ENCODE assay signal across 10 mouse cellular contexts in the genomic region with DNA sequence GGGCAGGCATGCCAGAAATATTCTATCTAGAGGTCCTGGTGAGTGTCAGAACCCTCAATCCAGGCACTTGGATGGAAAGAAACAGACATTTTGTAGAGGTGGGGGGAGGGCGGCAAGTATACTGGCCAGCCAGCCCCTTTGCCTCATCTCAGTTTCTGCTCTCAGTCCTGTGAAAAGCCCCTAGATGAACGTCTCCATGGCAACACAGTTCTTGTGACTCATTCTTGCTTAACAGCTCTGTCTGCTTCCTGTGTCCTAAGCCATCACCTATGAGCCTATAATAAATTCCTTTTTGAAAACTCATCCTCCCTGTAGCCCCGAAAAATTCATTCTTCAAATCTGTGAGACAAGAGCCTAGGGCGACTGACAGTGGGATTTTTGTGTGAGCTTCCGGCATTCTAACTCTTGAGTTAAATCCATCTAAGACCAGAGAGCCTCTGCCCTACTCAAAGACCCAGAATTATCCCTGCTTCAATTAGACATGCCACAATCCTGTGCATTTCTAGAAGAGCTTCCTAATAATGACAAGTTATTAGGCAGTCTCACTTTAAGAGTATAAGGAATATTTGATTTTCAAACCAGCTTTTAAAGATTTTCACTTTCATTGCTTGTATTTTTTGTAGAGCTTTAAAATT.
DNase-seq lines count a peak whose midpoint lies in the region; ATAC-seq and TF ChIP-seq lines count a peak whose summit lies in the region.
"Had no signal": no experiment of that assay in that cellular context is flagged by ENCODE, and none has a peak within 500 bp of the region (broad histone marks: within the 10 kb centered on the region; RNA-seq: fewer than 3 reads in every experiment).

No protein-coding gene starts in this region.

- H3K36me3 ChIP-seq in hindbrain, embryonic 10.5 days = no peaks in the 10 kb centered on the region
- H3K36me3 ChIP-seq in midbrain, embryonic 16.5 days (ENCODE audit: control insufficient read depth, insufficient read depth, low read length) = no peaks in the 10 kb centered on the region
- H3K36me3 ChIP-seq in liver, embryonic 12.5 days = no peaks in the 10 kb centered on the region
- no peaks in the 10 kb centered on the region for H3K36me3 ChIP-seq in kidney, embryonic 15.5 days
- no peaks in the 10 kb centered on the region for H3K36me3 ChIP-seq in heart, adult 2 months (ENCODE audit: control insufficient read depth, insufficient read depth, low read length)
- H3K36me3 ChIP-seq: heart, embryonic 13.5 days had no signal

- peak; percentile 98 for ATAC-seq in midbrain, embryonic 16.5 days
- ATAC-seq in liver, embryonic 12.5 days = no peak
- ATAC-seq in kidney, embryonic 15.5 days (replicated peaks; ENCODE audit: low FRiP score) = no peak

- no peak overlapping the region for H3K4me3 ChIP-seq in hindbrain, embryonic 10.5 days
- H3K4me3 ChIP-seq in midbrain, embryonic 16.5 days (ENCODE audit: low read depth, low read length) = no peak overlapping the region
- H3K4me3 ChIP-seq in liver, embryonic 12.5 days = no peak overlapping the region
- H3K4me3 ChIP-seq in kidney, embryonic 15.5 days (replicated peaks) = no peak overlapping the region
- no peak overlapping the region for H3K4me3 ChIP-seq in heart, adult 2 months
- H3K4me3 ChIP-seq: heart, embryonic 13.5 days had no signal

- no peak for TF ChIP-seq POLR2A in brain, embryonic 14.5 days (IDR thresholded peaks at IDR 0.05; ENCODE audit: borderline replicate concordance, extremely low read depth, insufficient read depth, insufficient read length, poor library complexity, severe bottlenecking)
- no peak for TF ChIP-seq POLR2A in heart, adult 2 months (IDR thresholded peaks at IDR 0.05; ENCODE audit: insufficient read depth, low read depth, low read length)

- peak; percentile 62 for DNase-seq in Muller cell, postnatal 12 days (ENCODE audit: inconsistent ontology term)
- DNase-seq in brain, embryonic 14.5 days (ENCODE audit: low read depth) = peak; percentile 83
- peak; percentile 27 for DNase-seq in hindbrain, embryonic 10.5 days (ENCODE audit: low spot score)
- no peak for DNase-seq in heart, adult 2 months
- no peak for DNase-seq in spleen, postnatal 4 days (ENCODE audit: low spot score in 2 of 2)
- DNase-seq: layer of hippocampus, postnatal 36 days had no signal

- H3K27me3 ChIP-seq in hindbrain, embryonic 10.5 days (ENCODE audit: insufficient read depth, poor library complexity, severe bottlenecking) = no peaks in the 10 kb centered on the region
- no peaks in the 10 kb centered on the region for H3K27me3 ChIP-seq in midbrain, embryonic 16.5 days (ENCODE audit: control insufficient read depth, insufficient read depth, low read depth, low read length)
- H3K27me3 ChIP-seq in liver, embryonic 12.5 days (replicated peaks) = no peaks in the 10 kb centered on the region
- H3K27me3 ChIP-seq in kidney, embryonic 15.5 days = peaks cover 3% of the 10 kb centered on the region; the same call in 1 of the 2 replicates
- H3K27me3 ChIP-seq in heart, adult 2 months (ENCODE audit: control insufficient read depth, insufficient read depth, low read length) = no peaks in the 10 kb centered on the region
- H3K27me3 ChIP-seq: heart, embryonic 13.5 days had no signal

- WGBS in hindbrain, embryonic 10.5 days = 40% methylated on average over 5 of the region's 5 CpGs
- 21% methylated on average over 5 of the region's 5 CpGs for WGBS in midbrain, embryonic 16.5 days
- 61% methylated on average over 5 of the region's 5 CpGs for WGBS in liver, embryonic 12.5 days (ENCODE audit: insufficient replicate concordance)
- WGBS in kidney, embryonic 15.5 days = 50% methylated on average over 5 of the region's 5 CpGs
- WGBS in heart, adult 2 months = 41% methylated on average over 5 of the region's 5 CpGs

- H3K4me1 ChIP-seq in hindbrain, embryonic 10.5 days (replicated peaks) = peaks cover 12% of the 10 kb centered on the region; the same call in 1 of the 2 replicates
- peaks cover 3% of the 10 kb centered on the region; the same call in 1 of the 2 replicates for H3K4me1 ChIP-seq in midbrain, embryonic 16.5 days (ENCODE audit: control insufficient read depth, insufficient read depth, low read length)
- H3K4me1 ChIP-seq in liver, embryonic 12.5 days = no peaks in the 10 kb centered on the region
- H3K4me1 ChIP-seq in kidney, embryonic 15.5 days = no peaks in the 10 kb centered on the region
- no peaks in the 10 kb centered on the region for H3K4me1 ChIP-seq in heart, adult 2 months (ENCODE audit: control insufficient read depth, insufficient read depth, low read length)
- H3K4me1 ChIP-seq: heart, embryonic 13.5 days had no signal

- H3K27ac ChIP-seq in hindbrain, embryonic 10.5 days = peak overlapping the region; percentile 80
- peak overlapping the region; percentile 80 for H3K27ac ChIP-seq in midbrain, embryonic 16.5 days (ENCODE audit: low read length)
- H3K27ac ChIP-seq in liver, embryonic 12.5 days = no peak overlapping the region
- no peak overlapping the region for H3K27ac ChIP-seq in kidney, embryonic 15.5 days
- no peak overlapping the region for H3K27ac ChIP-seq in heart, adult 2 months
- H3K27ac ChIP-seq: heart, embryonic 13.5 days had no signal

- H3K79me2 ChIP-seq in heart, adult 2 months (replicated peaks; ENCODE audit: control insufficient read depth, insufficient read depth, low read length) = no peaks in the 10 kb centered on the region

- no peak for TF ChIP-seq CTCF in brain, embryonic 14.5 days (IDR thresholded peaks at IDR 0.05; ENCODE audit: borderline replicate concordance, extremely low read depth, insufficient read depth, insufficient read length)
- TF ChIP-seq CTCF in heart, adult 2 months (IDR thresholded peaks at IDR 0.05) = no peak

- H3K9me3 ChIP-seq in hindbrain, embryonic 10.5 days = no peaks in the 10 kb centered on the region
- no peaks in the 10 kb centered on the region for H3K9me3 ChIP-seq in midbrain, embryonic 16.5 days (replicated peaks; ENCODE audit: control insufficient read depth, low read length, poor library complexity, severe bottlenecking)
- no peaks in the 10 kb centered on the region for H3K9me3 ChIP-seq in liver, embryonic 12.5 days (replicated peaks)
- H3K9me3 ChIP-seq in kidney, embryonic 15.5 days (replicated peaks) = no peaks in the 10 kb centered on the region
- H3K9me3 ChIP-seq: heart, embryonic 13.5 days had no signal

- H3K4me2 ChIP-seq in midbrain, embryonic 16.5 days (ENCODE audit: low read length) = peak overlapping the region; percentile 10
- no peak overlapping the region for H3K4me2 ChIP-seq in liver, embryonic 12.5 days
- no peak overlapping the region for H3K4me2 ChIP-seq in kidney, embryonic 15.5 days
- H3K4me2 ChIP-seq: heart, embryonic 13.5 days had no signal

- no peak for TF ChIP-seq EP300 in heart, adult 2 months (IDR thresholded peaks at IDR 0.05; ENCODE audit: insufficient read depth, low read depth, low read length)

- intact Hi-C loops in heart, adult 2 months (cut with DNase I) = no loop called here

- no peak overlapping the region for H3K9ac ChIP-seq in midbrain, embryonic 16.5 days (ENCODE audit: low read depth, low read length)
- H3K9ac ChIP-seq in liver, embryonic 12.5 days = no peak overlapping the region
- no peak overlapping the region for H3K9ac ChIP-seq in kidney, embryonic 15.5 days
- no peak overlapping the region for H3K9ac ChIP-seq in heart, adult 2 months (ENCODE audit: low read depth, low read length)
- H3K9ac ChIP-seq: heart, embryonic 13.5 days had no signal

Comparison
In these comparisons a context has a peak if more than half of its experiments do, and no peak if none do; other contexts are left out.
1. DNase-seq: peak in Muller cell, postnatal 12 days (single experiment), brain, embryonic 14.5 days (single experiment) and hindbrain, embryonic 10.5 days (single experiment); none in heart, adult 2 months (0 of 2) and spleen, postnatal 4 days (0 of 2).
2. H3K27ac ChIP-seq: peak in hindbrain, embryonic 10.5 days (single experiment) and midbrain, embryonic 16.5 days (single experiment); none in liver, embryonic 12.5 days (single experiment), kidney, embryonic 15.5 days (single experiment) and heart, adult 2 months (single experiment).